Mouse (Mus musculus) frontal cortex, postnatal 36 days (tissue): Measurements from ENCODE around the gene Scp2.

Experiments
- DNase-seq, 2 experiments: peaks; one replicate each; pipeline ENCODE4 v3.0.0; 2022; ENCODE audit warnings: low spot score in 2 of 2

Scp2 gene

DNA sequence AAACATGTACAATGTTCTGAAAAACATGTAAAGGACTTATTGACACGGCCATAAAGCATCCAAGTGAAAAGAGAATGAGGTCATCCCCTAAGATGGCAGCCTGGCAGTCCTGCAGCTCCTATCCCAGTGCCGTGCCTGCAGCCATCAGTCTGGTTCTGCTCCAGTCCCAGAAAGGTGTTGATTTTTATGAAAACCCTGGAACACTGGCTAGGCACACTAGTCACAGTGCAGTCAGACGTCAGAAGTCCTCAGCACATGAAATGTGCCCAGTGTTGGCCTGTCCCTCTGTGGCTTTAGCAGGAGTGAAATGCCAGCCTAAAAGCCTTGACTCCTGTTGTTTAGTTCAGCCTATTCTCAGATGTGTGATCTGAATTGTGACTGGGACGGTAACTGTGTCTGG is 84.0 kb downstream of the Scp2 start:
- no peak for DNase-seq

- peak; percentile 59 to 60 for DNase-seq
Observed at GRCm38 (mm10) chr4:108059601-108060379, 85.0 kb downstream of the Scp2 start.

GRCm38 (mm10) chr4:108058166-108058565 is 86.6 kb downstream of the Scp2 start:
- peak; percentile 53 to 65 for DNase-seq

DNA sequence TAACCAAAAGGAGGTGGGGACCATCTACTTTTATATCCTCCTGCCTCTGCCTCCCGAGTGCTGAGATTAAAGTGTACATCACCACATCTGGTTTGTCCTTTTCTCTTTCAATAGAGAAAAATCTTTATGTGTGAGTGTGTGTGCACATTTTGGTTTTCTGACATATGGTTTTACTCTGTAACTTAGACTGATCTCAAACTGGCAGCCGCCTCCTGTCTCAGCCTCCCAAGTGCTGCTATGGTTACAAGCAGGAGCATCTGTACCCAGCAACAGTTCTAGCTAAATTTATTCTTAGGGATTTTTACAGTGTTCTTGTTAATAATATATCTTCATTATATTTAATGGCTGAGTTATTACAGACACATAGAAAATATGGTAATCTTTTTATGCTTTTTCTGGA is 87.6 kb downstream of the Scp2 start:
- DNase-seq = peak in 1 of 2 experiments; percentile 53

- DNase-seq = no peak
Observed at GRCm38 (mm10) chr4:108055873-108056272, 88.9 kb downstream of the Scp2 start.

DNA sequence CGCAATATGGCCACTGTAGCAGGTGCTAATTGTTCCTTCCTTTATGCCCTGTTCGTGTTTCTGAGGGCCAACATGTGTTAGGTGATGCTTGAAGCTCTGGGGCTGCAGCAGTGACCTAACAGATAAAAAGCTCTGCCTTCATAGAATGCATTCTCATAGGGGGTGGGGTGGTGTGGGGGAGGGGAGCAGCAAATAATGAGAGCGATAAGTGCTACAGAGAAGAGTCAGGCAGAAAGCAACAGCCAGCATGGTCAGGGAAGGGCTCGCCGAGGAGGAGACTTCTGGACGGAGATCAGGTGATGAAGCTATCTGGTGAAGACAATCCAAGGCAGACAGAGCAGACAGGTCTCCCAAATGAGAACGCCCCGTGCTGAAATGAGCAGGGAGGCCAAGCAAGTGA is 92.1 kb downstream of the Scp2 start:
- no peak for DNase-seq

GRCm38 (mm10) chr4:108051687-108052274 is 93.0 kb downstream of the Scp2 start:
- peak in 1 of 2 experiments; percentile 25 for DNase-seq

- DNase-seq = no peak
Observed at GRCm38 (mm10) chr4:108046136-108046535, 98.7 kb downstream of the Scp2 start.

- DNase-seq = no peak
Observed at GRCm38 (mm10) chr4:108045136-108046107, 99.4 kb downstream of the Scp2 start.

DNA sequence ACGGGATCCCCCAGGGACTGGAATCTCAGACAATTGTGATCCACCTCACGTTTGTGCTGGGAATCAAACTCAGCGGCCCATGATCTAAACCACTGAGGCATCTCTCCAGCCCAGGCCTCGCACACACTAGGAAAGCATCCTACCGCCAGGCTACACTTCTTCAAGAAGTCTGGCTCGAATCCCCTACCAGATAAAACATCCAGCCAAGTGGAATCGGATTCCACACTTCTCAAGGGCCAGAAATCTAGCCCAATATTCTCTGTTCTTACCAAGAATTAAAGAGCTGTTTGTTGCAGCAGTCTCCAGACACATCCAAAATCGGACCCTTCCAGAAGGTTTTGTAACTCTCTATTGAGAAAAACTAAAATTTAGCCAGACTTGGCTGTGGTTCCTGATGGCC is 107.8 kb downstream of the Scp2 start:
- DNase-seq = no peak

DNA sequence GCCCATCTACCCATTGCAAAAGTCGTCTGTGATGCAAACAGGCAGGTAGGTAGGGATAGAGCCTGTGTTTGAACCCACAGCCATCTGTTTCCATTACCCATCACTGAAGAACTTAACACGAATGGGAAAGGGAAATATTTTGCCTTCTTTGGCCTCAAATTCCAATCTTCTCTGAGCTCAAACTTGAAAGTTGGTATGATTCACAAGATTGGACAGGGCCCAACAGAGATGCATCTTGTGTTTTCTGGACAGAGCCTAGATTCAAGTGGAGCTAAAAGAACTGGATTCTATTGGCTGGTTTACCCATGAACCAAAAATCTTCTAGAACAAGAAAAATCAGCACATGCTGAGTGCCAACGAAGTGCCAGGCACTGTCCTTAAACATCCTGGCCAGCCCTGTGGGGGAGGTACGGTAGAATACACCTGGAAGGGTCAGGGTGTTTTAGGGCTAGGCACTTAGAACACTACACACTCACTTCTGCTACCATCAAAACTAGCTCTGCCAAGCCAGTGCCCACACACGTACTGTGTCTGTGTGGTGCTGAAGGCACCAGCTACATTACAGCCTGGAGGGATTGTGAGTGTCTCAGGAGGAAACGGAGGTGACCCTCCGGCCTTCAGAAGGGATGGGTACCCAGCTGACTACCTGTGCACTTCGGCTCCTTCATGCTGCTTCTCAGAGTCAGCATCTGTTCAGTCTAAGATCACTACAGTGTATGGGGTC is 111.6 kb downstream of the Scp2 start:
- peak in 1 of 2 experiments; percentile 45 for DNase-seq

DNA sequence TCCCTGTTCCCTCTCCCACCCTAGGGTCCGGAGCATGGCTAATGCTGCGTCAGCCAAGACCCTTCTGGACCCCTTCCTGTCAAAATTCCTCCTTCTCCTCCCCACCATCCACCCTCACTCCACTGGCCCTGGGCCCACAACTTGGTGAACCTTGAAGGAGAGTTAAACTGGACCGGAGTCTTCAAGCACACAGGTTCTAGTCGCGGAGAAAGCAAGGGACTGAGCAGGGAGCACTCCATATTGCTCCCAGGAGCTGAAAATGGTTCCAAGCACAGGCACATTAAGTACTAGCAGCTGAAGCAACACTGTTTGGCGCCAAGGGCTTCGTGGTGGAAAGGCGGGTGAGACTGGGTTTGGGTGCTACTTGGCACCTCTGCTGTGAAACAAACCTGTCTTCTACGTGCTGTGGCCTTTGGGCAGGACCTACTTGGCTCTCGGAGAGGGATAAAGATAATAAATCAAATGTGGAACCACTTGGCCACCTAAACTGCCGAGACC is 112.4 kb downstream of the Scp2 start:
- DNase-seq = no peak

GRCm38 (mm10) chr4:108031502-108032351 is 113.1 kb downstream of the Scp2 start:
- DNase-seq = peak; percentile 53 to 56

DNA sequence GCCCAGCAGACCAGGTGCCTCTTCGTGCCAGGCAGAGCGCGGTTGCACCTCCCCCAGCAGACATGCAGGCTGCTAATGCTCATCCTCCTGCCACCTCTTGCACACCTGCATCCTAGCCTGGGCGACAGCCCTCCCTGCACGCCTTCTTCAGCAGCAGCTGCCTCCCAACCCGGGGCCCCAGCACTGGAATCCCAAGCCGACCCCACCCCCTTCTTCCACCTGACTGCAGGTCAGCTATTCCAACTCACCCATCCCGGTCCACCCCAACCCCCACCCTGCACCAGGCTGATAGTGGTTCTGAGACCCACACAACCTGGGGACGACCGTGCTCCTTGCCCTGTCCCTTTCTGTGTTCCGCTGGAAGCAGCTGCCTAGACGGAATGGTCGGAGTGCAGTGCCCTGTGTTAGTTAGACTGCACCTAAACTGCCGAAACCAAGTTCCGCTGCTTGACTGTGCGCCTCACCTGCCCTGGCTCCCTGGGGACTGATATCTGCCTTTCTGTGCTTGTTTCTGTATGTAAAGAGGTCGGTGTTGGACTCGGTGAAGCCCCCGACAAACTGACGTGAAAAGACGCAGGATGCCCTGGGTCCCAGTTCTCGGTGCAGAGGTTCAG is 113.8 kb downstream of the Scp2 start:
- no peak for DNase-seq

DNA sequence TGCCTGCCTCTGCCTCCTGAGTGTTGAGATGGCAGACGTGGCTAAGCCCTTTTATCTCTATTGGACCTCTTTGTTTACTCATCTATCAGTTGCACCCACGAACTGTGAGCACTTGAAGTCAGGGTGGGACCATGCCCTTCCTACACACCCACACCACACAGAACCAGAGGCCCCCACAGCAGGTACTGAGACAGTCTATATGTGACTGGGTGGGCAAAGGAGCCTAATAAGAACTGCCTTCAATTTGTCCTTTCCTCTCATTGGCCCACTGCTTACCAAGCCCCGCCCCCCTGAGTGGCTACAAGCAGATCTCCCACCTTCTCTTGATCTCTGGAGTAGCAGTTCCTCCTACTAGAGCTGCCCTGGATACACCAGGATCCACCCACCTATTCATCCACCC is 118.6 kb downstream of the Scp2 start:
- no peak for DNase-seq

- DNase-seq = no peak
Observed at GRCm38 (mm10) chr4:108025269-108025668, 119.5 kb downstream of the Scp2 start.

GRCm38 (mm10) chr4:108024641-108025040 is 120.2 kb downstream of the Scp2 start:
- no peak for DNase-seq

- DNase-seq = no peak
Observed at GRCm38 (mm10) chr4:108023186-108023585, 121.6 kb downstream of the Scp2 start.

DNA sequence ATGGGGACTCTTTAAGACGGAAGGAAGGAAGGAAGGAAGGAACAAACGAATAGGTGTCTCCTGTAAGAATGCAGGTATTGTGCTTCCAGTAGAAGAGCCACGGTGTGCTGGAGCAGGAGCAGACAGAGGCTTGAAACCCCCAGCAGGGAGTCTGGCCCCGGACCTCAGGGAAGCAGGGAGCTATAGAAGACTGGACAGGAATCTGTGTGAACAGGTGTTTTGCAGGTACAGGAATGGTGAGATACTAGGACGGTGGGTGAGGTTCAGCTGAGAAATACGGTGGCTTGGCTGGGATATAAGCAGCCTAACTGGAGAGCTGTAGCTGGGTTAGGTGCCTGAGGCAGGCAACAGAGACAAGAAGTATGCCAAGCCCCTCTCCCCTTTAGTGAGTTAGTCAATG is 124.6 kb downstream of the Scp2 start:
- DNase-seq = no peak
